Mouse (Mus musculus): Measurements from ENCODE around the gene Zfp219.

DNA sequence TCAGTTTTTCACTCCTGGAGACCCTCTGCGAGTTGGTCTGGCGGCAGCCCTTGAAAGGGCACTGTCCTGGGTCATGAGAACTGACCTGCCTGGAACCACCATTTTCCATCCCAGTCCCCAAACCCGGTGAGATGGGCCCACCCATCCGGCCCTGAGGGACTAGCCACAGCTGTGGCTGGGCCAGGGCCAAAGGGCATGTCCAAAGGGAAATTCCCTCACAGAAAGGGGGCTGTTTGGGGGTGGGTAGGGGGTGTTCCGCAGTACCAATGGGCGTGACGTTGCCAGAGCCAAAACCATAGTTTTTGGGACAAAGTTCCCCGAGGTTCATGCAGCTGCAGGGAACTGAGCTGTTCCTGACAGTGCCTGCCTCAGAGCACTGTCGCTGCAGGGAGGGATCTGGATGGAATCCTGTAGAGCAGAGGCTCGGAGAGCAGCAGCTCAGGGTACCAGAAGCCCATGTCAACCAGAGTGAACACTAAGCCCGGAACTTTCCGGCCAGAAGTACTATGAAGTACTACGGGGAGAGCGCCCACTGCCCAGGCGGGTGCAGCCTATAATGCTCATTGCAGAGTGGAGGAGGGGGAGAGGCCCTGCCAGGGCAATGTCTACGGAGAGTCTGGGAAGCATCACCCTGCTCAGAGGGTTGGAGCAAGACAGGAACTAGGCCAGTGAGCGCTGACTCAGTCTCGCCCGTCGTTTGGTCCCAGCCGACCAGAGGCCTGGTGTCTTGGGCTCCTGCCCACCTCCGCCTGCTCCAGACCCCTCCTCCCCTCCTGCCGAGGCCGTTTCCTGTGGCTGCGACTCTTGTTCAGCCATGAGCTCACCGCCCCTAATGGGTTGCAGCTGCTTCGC is 35.0 kb downstream of the Zfp219 start:
- TF ChIP-seq MYOD1 (IDR thresholded peaks at IDR 0.05; ENCODE audit: control insufficient read depth in 1 of 3, insufficient read length in 2 of 3, low read depth in 2 of 3): peak in 2 of 3 experiments; percentile 82
- no peak for TF ChIP-seq MAX (IDR thresholded peaks at IDR 0.05; ENCODE audit: low read depth)
- peak; percentile 62 for TF ChIP-seq POLR2A (IDR thresholded peaks at IDR 0.05; ENCODE audit: insufficient read length, low read depth)
- TF ChIP-seq SRF (IDR thresholded peaks at IDR 0.05; ENCODE audit: control insufficient read depth, insufficient read length, low read depth): no peak
- TF ChIP-seq E2F4 (IDR thresholded peaks at IDR 0.05; ENCODE audit: insufficient read depth): no peak
- TF ChIP-seq USF1 (IDR thresholded peaks at IDR 0.05; ENCODE audit: low read depth): no peak
